Mouse (Mus musculus) G1E (cell line): ENCODE results near the gene Ybx2.

Source experiments
- GATA1 ChIP-seq: IDR thresholded peaks from 2 replicates; pipeline ENCODE4 v1.6.1; 2012; ENCODE audit warnings: borderline replicate concordance, low read length, inconsistent platforms, mixed read lengths
- GATA2 ChIP-seq: IDR thresholded peaks from 2 replicates; pipeline ENCODE4 v1.6.1; 2012; ENCODE audit warnings: low read depth, low read length, inconsistent platforms, borderline replicate concordance
- TAL1 ChIP-seq: conservative IDR thresholded peaks from 2 replicates; pipeline ENCODE4 v1.6.1; 2012; ENCODE audit warnings: low read depth, low read length, inconsistent platforms, mixed read lengths

GRCm38 (mm10) chr11:69936156-69936555 lies 560 bp downstream of the Ybx2 start:
- TF ChIP-seq GATA1: no peak
- TF ChIP-seq TAL1: no peak
- no peak for TF ChIP-seq GATA2
